Mouse (Mus musculus) forebrain, embryonic 16.5 days (tissue): Measurements from ENCODE around the gene Tppp3. TPM values are rescaled to one million over a fixed set of nuclear protein-coding genes. Genes with fewer than 3 reads are reported as not detected.

Experiments used
- ATAC-seq: fragments of 200-750 bp; cut with Nextera tagmentation; 2 replicates; pipeline ENCODE4 v1.8.0; 2017; ENCODE audit warnings: mild to moderate bottlenecking, moderate library complexity
- H3K27ac ChIP-seq: fragments of 300-500 bp; sonication (generic); 2 replicates; pipeline ENCODE4 v1.5.1; 2014; ENCODE audit warnings: low read length, control low read depth
- H3K27me3 ChIP-seq: fragments of 300-500 bp; sonication (generic); replicated peaks from 2 replicates; pipeline ENCODE4 v1.6.1; 2014; ENCODE audit warnings: low read length; ENCODE audit not compliant: control insufficient read depth, insufficient read depth
- H3K36me3 ChIP-seq: fragments of 300-500 bp; sonication (generic); 2 replicates; pipeline ENCODE4 v1.6.1; 2014; ENCODE audit not compliant: control insufficient read depth, insufficient read depth
- H3K4me1 ChIP-seq: fragments of 300-500 bp; sonication (generic); replicated peaks from 2 replicates; pipeline ENCODE4 v1.6.1; 2014; ENCODE audit warnings: low read length; ENCODE audit not compliant: control insufficient read depth, insufficient read depth
- H3K4me2 ChIP-seq: fragments of 300-500 bp; sonication (generic); 2 replicates; pipeline ENCODE4 v1.6.1; 2014; ENCODE audit warnings: mild to moderate bottlenecking, low read length, control low read depth
- H3K4me3 ChIP-seq: fragments of 300-500 bp; sonication (generic); replicated peaks from 2 replicates; pipeline ENCODE4 v1.5.1; 2014; ENCODE audit warnings: mild to moderate bottlenecking, low read length, control low read depth
- H3K9ac ChIP-seq: fragments of 300-500 bp; sonication (generic); replicated peaks from 2 replicates; pipeline ENCODE4 v1.6.1; 2014; ENCODE audit warnings: low read depth, low read length, control low read depth
- H3K9me3 ChIP-seq: fragments of 300-500 bp; sonication (generic); 2 replicates; pipeline ENCODE4 v1.6.1; 2016; ENCODE audit warnings: low read length; ENCODE audit not compliant: control insufficient read depth
- WGBS: fragments of 180-500 bp; shearing (Covaris S2); extraction: QIAGEN DNeasy Blood & Tissue Kit; methylation state at CpG from one replicate; pipeline ENCODE4 v1.1.7; 2014; 5-methylcytosine and 5-hydroxymethylcytosine counted together
- polyA plus RNA-seq: library from polyadenylated mRNA; unstranded; fragments of >200 nt; fragmentation: Nextera tagmentation; extraction: Ambion mirVana; gene quantifications from 2 replicates; pipeline ENCODE4 v1.2.1, GENCODE M21; 2015

The Tppp3 gene
- polyA plus RNA-seq, 1 experiment from 2014 or later = 56.5 TPM

- H3K36me3 ChIP-seq = no peaks in the 10 kb centered on the region
- H3K9ac ChIP-seq = no peak overlapping the region
- H3K27me3 ChIP-seq = no peaks in the 10 kb centered on the region
- 41% methylated on average over 1 of the region's 1 CpGs for WGBS
- no peaks in the 10 kb centered on the region for H3K4me1 ChIP-seq
- H3K27ac ChIP-seq = no peak overlapping the region
- H3K9me3 ChIP-seq = no peaks in the 10 kb centered on the region
- no peak overlapping the region for H3K4me3 ChIP-seq
- no peak for ATAC-seq
- H3K4me2 ChIP-seq = no peak overlapping the region
Observed at GRCm38 (mm10) chr8:105489281-105489680, 18.0 kb upstream of the Tppp3 start.

GRCm38 (mm10) chr8:105488082-105488481 is 16.8 kb upstream of the Tppp3 start:
- H3K27ac ChIP-seq = no peak overlapping the region
- WGBS = 68% methylated on average over 3 of the region's 3 CpGs
- ATAC-seq = no peak

GRCm38 (mm10) chr8:105484392-105484791 is 13.1 kb upstream of the Tppp3 start:
- WGBS = 28% methylated on average over 2 of the region's 2 CpGs
- no peaks in the 10 kb centered on the region for H3K27me3 ChIP-seq
- ATAC-seq = peak; percentile 31; the same call in 1 of the 2 replicates

More at GRCm38 (mm10) chr8:105488082-105488481, 16.8 kb upstream of the Tppp3 start:
- Histone ChIP-seq H3K27me3 (no peaks in the 10 kb centered on the region), H3K9me3 (no peaks in the 10 kb centered on the region), H3K4me2 (no peak overlapping the region), H3K4me1 (no peaks in the 10 kb centered on the region), H3K4me3 (no peak overlapping the region), H3K9ac (no peak overlapping the region), H3K36me3 (no peaks in the 10 kb centered on the region)

GRCm38 (mm10) chr8:105484030-105484368 is 12.7 kb upstream of the Tppp3 start:
- Histone ChIP-seq H3K36me3 (no peaks in the 10 kb centered on the region), H3K4me2 (no peak overlapping the region), H3K9ac (no peak overlapping the region), H3K4me3 (no peak overlapping the region), H3K27ac (no peak overlapping the region), H3K27me3 (no peaks in the 10 kb centered on the region), H3K4me1 (no peaks in the 10 kb centered on the region), H3K9me3 (no peaks in the 10 kb centered on the region)
- ATAC-seq = no peak
- WGBS = 44% methylated on average over 3 of the region's 3 CpGs

More at GRCm38 (mm10) chr8:105484392-105484791, 13.1 kb upstream of the Tppp3 start:
- H3K4me2 ChIP-seq = no peak overlapping the region
- no peaks in the 10 kb centered on the region for H3K9me3 ChIP-seq
- no peak overlapping the region for H3K4me3 ChIP-seq
- H3K27ac ChIP-seq = no peak overlapping the region
- no peak overlapping the region for H3K9ac ChIP-seq
- H3K4me1 ChIP-seq = no peaks in the 10 kb centered on the region
- H3K36me3 ChIP-seq = no peaks in the 10 kb centered on the region

- H3K4me1 ChIP-seq = no peaks in the 10 kb centered on the region
- H3K27ac ChIP-seq = no peak overlapping the region
- no peak overlapping the region for H3K4me2 ChIP-seq
- no peak overlapping the region for H3K4me3 ChIP-seq
- H3K27me3 ChIP-seq = no peaks in the 10 kb centered on the region
- WGBS = 36% methylated on average over 14 of the region's 14 CpGs
- H3K36me3 ChIP-seq = no peaks in the 10 kb centered on the region
- H3K9me3 ChIP-seq = no peaks in the 10 kb centered on the region
- ATAC-seq = no peak
- no peak overlapping the region for H3K9ac ChIP-seq
Observed at GRCm38 (mm10) chr8:105483212-105484029, 12.1 kb upstream of the Tppp3 start.

- ATAC-seq = no peak
- no peaks in the 10 kb centered on the region for H3K27me3 ChIP-seq
- H3K4me2 ChIP-seq = no peak overlapping the region
- no peaks in the 10 kb centered on the region for H3K36me3 ChIP-seq
- 83% methylated on average over 8 of the region's 8 CpGs for WGBS
- H3K27ac ChIP-seq = no peak overlapping the region
- H3K9me3 ChIP-seq = no peaks in the 10 kb centered on the region
- H3K4me1 ChIP-seq = no peaks in the 10 kb centered on the region
- no peak overlapping the region for H3K9ac ChIP-seq
- no peak overlapping the region for H3K4me3 ChIP-seq
Observed at GRCm38 (mm10) chr8:105482123-105482522, 10.8 kb upstream of the Tppp3 start.

GRCm38 (mm10) chr8:105481453-105481852 is 10.1 kb upstream of the Tppp3 start:
- no peak for ATAC-seq
- Histone ChIP-seq H3K27ac (no peak overlapping the region), H3K4me3 (no peak overlapping the region), H3K27me3 (no peaks in the 10 kb centered on the region), H3K36me3 (no peaks in the 10 kb centered on the region), H3K9ac (no peak overlapping the region), H3K4me2 (no peak overlapping the region), H3K4me1 (no peaks in the 10 kb centered on the region), H3K9me3 (no peaks in the 10 kb centered on the region)
- 67% methylated on average over 6 of the region's 6 CpGs for WGBS

GRCm38 (mm10) chr8:105481013-105481412 is 9.7 kb upstream of the Tppp3 start:
- H3K4me1 ChIP-seq = no peaks in the 10 kb centered on the region
- no peak for ATAC-seq

GRCm38 (mm10) chr8:105477792-105478191 is 6.5 kb upstream of the Tppp3 start:
- H3K27me3 ChIP-seq = no peaks in the 10 kb centered on the region
- H3K9me3 ChIP-seq = no peaks in the 10 kb centered on the region
- H3K36me3 ChIP-seq = no peaks in the 10 kb centered on the region
- no peak overlapping the region for H3K4me2 ChIP-seq
- no peak overlapping the region for H3K9ac ChIP-seq
- no peak overlapping the region for H3K4me3 ChIP-seq
- 77% methylated on average over 3 of the region's 3 CpGs for WGBS
- H3K27ac ChIP-seq = no peak overlapping the region
- ATAC-seq = no peak
- peaks cover 15% of the 10 kb centered on the region for H3K4me1 ChIP-seq

More at GRCm38 (mm10) chr8:105481013-105481412, 9.7 kb upstream of the Tppp3 start:
- no peak overlapping the region for H3K27ac ChIP-seq
- H3K9me3 ChIP-seq = no peaks in the 10 kb centered on the region
- no peak overlapping the region for H3K4me2 ChIP-seq
- H3K36me3 ChIP-seq = no peaks in the 10 kb centered on the region
- WGBS = 39% methylated on average over 2 of the region's 2 CpGs
- no peaks in the 10 kb centered on the region for H3K27me3 ChIP-seq
- no peak overlapping the region for H3K9ac ChIP-seq
- no peak overlapping the region for H3K4me3 ChIP-seq
